Mouse (Mus musculus) c-Kit-negative CD71-positive TER-119-positive erythroid progenitor cells, embryonic 14.5 days (primary cell): ENCODE measurements at regions not wholly inside any gene's neighbourhood (a gene's known extent, or its start where the extent isn't known, plus 50 kb on each side); places are given as distances from the start of the nearest gene placed in this dataset.

Experiments
- DNase-seq: peaks from one replicate; pipeline ENCODE4 v3.0.0-alpha.2; 2013; ENCODE audit warnings: low read depth, low spot score

GRCm38 (mm10) chr5:115790436-115790835 lies 54.6 kb upstream of the Cit start:
- peak; percentile 42 for DNase-seq
